Mouse (Mus musculus): Measurements from ENCODE around the gene Vstm4.

GRCm38 (mm10) chr14:32984176-32984738 lies 127.7 kb downstream of the Vstm4 start:
- TF ChIP-seq CTCF (IDR thresholded peaks at IDR 0.05; ENCODE audit: control insufficient read depth, insufficient read depth, insufficient read length) (no peak), MAX (IDR thresholded peaks at IDR 0.05) (no peak), MYOD1 (IDR thresholded peaks at IDR 0.05; ENCODE audit: control insufficient read depth, insufficient read length, low read depth) (no peak), CEBPB (IDR thresholded peaks at IDR 0.05; ENCODE audit: low read depth) (no peak)
